Comparison of ENCODE assay signal across 22 mouse cellular contexts in genomic region chr10:116191724-116192123, GRCm38 (mm10).
A peak's percentile ranks its signal among the peaks of the same experiment; 100 is the strongest.
DNase-seq lines count a peak whose midpoint lies in the region; ATAC-seq and TF ChIP-seq lines count a peak whose summit lies in the region.
"Had no signal": no experiment of that assay in that cellular context is flagged by ENCODE, and none has a peak within 500 bp of the region (broad histone marks: within the 10 kb centered on the region; RNA-seq: fewer than 3 reads in every experiment).

No protein-coding gene starts in this region.

- peak; percentile 17 for DNase-seq in MEL-GATA-1-ER (ENCODE audit: extremely low read depth, low read depth)
- no peak for DNase-seq in intestine, embryonic 14.5 days (ENCODE audit: low spot score)
- DNase-seq in embryo, embryonic 11 days = no peak
- no peak for DNase-seq in testis, postnatal 14 days (ENCODE audit: low spot score)
- DNase-seq: adrenal gland, postnatal 25 days; B cell, adult 2 months; cerebellum, adult 2 months; cerebellum, postnatal 10 days; gastrocnemius, postnatal 10 days; heart, adult 2 months; heart, postnatal 14 days had no signal

- H3K27me3 ChIP-seq in intestine, embryonic 14.5 days (replicated peaks; ENCODE audit: control insufficient read depth, insufficient read depth, low read length) = no peaks in the 10 kb centered on the region
- H3K27me3 ChIP-seq in small intestine, adult 2 months (ENCODE audit: control insufficient read depth, insufficient read depth, low read length) = no peaks in the 10 kb centered on the region
- no peaks in the 10 kb centered on the region for H3K27me3 ChIP-seq in midbrain, embryonic 13.5 days
- H3K27me3 ChIP-seq: embryonic facial prominence, embryonic 12.5 days; forebrain, embryonic 15.5 days; heart, embryonic 15.5 days had no signal

- no peak for TF ChIP-seq POLR2A in small intestine, adult 2 months (IDR thresholded peaks at IDR 0.05; ENCODE audit: low read depth, low read length)

- 87% methylated on average over 2 of the region's 2 CpGs for WGBS in intestine, embryonic 14.5 days
- 52% methylated on average over 2 of the region's 2 CpGs for WGBS in small intestine, adult 2 months
- WGBS in midbrain, embryonic 13.5 days = 76% methylated on average over 2 of the region's 2 CpGs

- no peaks in the 10 kb centered on the region for H3K36me3 ChIP-seq in intestine, embryonic 14.5 days (ENCODE audit: control insufficient read depth, insufficient read depth, low read length)
- peaks cover 5% of the 10 kb centered on the region; the same call in 1 of the 2 replicates for H3K36me3 ChIP-seq in small intestine, adult 2 months (ENCODE audit: control insufficient read depth, insufficient read depth, low read length)
- H3K36me3 ChIP-seq in midbrain, embryonic 13.5 days = no peaks in the 10 kb centered on the region
- H3K36me3 ChIP-seq: embryonic facial prominence, embryonic 12.5 days; forebrain, embryonic 15.5 days; G1E; heart, embryonic 15.5 days; hindbrain, embryonic 10.5 days had no signal

- H3K9ac ChIP-seq in intestine, embryonic 14.5 days (ENCODE audit: low read length) = no peak overlapping the region
- no peak overlapping the region for H3K9ac ChIP-seq in midbrain, embryonic 13.5 days (replicated peaks)
- H3K9ac ChIP-seq: embryonic facial prominence, embryonic 12.5 days; forebrain, embryonic 15.5 days; heart, embryonic 15.5 days had no signal

- H3K4me3 ChIP-seq in intestine, embryonic 14.5 days (ENCODE audit: low read depth, low read length) = no peak overlapping the region
- H3K4me3 ChIP-seq in small intestine, adult 2 months (ENCODE audit: low read depth, low read length) = no peak overlapping the region
- no peak overlapping the region for H3K4me3 ChIP-seq in midbrain, embryonic 13.5 days (replicated peaks)
- H3K4me3 ChIP-seq: embryonic facial prominence, embryonic 12.5 days; forebrain, embryonic 15.5 days; heart, adult 2 months; heart, embryonic 15.5 days; hindbrain, embryonic 10.5 days had no signal

- H3K27ac ChIP-seq in intestine, embryonic 14.5 days (ENCODE audit: low read depth) = peak overlapping the region; percentile 43; the same call in 1 of the 2 replicates
- H3K27ac ChIP-seq in small intestine, adult 2 months (ENCODE audit: insufficient read depth, low read depth, low read length) = peak overlapping the region; percentile 99
- H3K27ac ChIP-seq in midbrain, embryonic 13.5 days = no peak overlapping the region
- H3K27ac ChIP-seq: embryonic facial prominence, embryonic 12.5 days; forebrain, embryonic 15.5 days; heart, adult 2 months; heart, embryonic 15.5 days; hindbrain, embryonic 10.5 days had no signal

- H3K9me3 ChIP-seq in intestine, embryonic 14.5 days (ENCODE audit: control insufficient read depth, low read length) = no peaks in the 10 kb centered on the region
- no peaks in the 10 kb centered on the region for H3K9me3 ChIP-seq in midbrain, embryonic 13.5 days
- H3K9me3 ChIP-seq: embryonic facial prominence, embryonic 12.5 days; forebrain, embryonic 15.5 days; heart, embryonic 15.5 days; hindbrain, embryonic 10.5 days had no signal

- no peak for TF ChIP-seq CTCF in small intestine, adult 2 months (IDR thresholded peaks at IDR 0.05; ENCODE audit: extremely low read depth, insufficient read length, insufficient replicate concordance, low read depth, low read length)

- no peak overlapping the region for H3K4me2 ChIP-seq in intestine, embryonic 14.5 days (ENCODE audit: low read length)
- H3K4me2 ChIP-seq in midbrain, embryonic 13.5 days (replicated peaks) = no peak overlapping the region
- H3K4me2 ChIP-seq: embryonic facial prominence, embryonic 12.5 days; forebrain, embryonic 15.5 days; heart, embryonic 11.5 days; heart, embryonic 15.5 days had no signal

- no peak for ATAC-seq in intestine, embryonic 14.5 days (replicated peaks; ENCODE audit: low FRiP score, low TSS enrichment, low read depth)
- peak; percentile 96 for ATAC-seq in megakaryocyte, adult 5-6 weeks (ENCODE audit: poor library complexity, severe bottlenecking)
- no peak for ATAC-seq in midbrain, embryonic 13.5 days
- ATAC-seq: CD4-positive, CD25-positive, alpha-beta regulatory T cell, adult 4 months; forebrain, embryonic 15.5 days; hindbrain, embryonic 16.5 days had no signal

- H3K4me1 ChIP-seq in intestine, embryonic 14.5 days (replicated peaks; ENCODE audit: control insufficient read depth, insufficient read depth, low read length) = no peaks in the 10 kb centered on the region
- H3K4me1 ChIP-seq in small intestine, adult 2 months (ENCODE audit: control insufficient read depth, insufficient read depth, insufficient read length, low read length) = peaks cover 10% of the 10 kb centered on the region
- no peaks in the 10 kb centered on the region for H3K4me1 ChIP-seq in midbrain, embryonic 13.5 days (replicated peaks)
- H3K4me1 ChIP-seq: embryonic facial prominence, embryonic 12.5 days; forebrain, embryonic 15.5 days had no signal
